Comparison of ENCODE assay signal across 13 mouse cellular contexts in genomic region chr19:53780752-53781602, GRCm38 (mm10).
DNase-seq lines count a peak whose midpoint lies in the region; ATAC-seq and TF ChIP-seq lines count a peak whose summit lies in the region.
"Had no signal": no experiment of that assay in that cellular context is flagged by ENCODE, and none has a peak within 500 bp of the region (broad histone marks: within the 10 kb centered on the region; RNA-seq: fewer than 3 reads in every experiment).

No protein-coding gene starts in this region.

- peaks cover 7% of the 10 kb centered on the region; the same call in 1 of the 2 replicates for H3K4me1 ChIP-seq in brown adipose tissue, adult 24 weeks (ENCODE audit: control insufficient read depth, insufficient read depth, insufficient read length, low read length)
- peaks cover 5% of the 10 kb centered on the region; the same call in 1 of the 2 replicates for H3K4me1 ChIP-seq in lung, embryonic 16.5 days (replicated peaks; ENCODE audit: control insufficient read depth, insufficient read depth, low read length)
- H3K4me1 ChIP-seq in hindbrain, postnatal 0 days (ENCODE audit: insufficient read depth, low read length): no peaks in the 10 kb centered on the region

- WGBS in lung, embryonic 16.5 days: 22% methylated on average over 9 of the region's 9 CpGs
- WGBS in hindbrain, postnatal 0 days: 79% methylated on average over 9 of the region's 9 CpGs

- no peak overlapping the region for H3K4me3 ChIP-seq in brown adipose tissue, adult 24 weeks (ENCODE audit: insufficient read depth, low read depth, low read length)
- H3K4me3 ChIP-seq in lung, embryonic 16.5 days (ENCODE audit: low read length): no peak overlapping the region
- no peak overlapping the region for H3K4me3 ChIP-seq in hindbrain, postnatal 0 days (ENCODE audit: low read length)

- peak; percentile 92 for DNase-seq in heart, adult 11 months
- DNase-seq in heart, adult 9 months (ENCODE audit: low spot score in 2 of 2): no peak
- peak; percentile 79 for DNase-seq in NIH3T3 (ENCODE audit: low read depth)
- DNase-seq in cerebellum, adult 8-10 months: no peak
- no peak for DNase-seq in hindbrain, postnatal 0 days (ENCODE audit: low spot score)
- no peak for DNase-seq in frontal cortex, postnatal 14 days (ENCODE audit: low spot score in 2 of 2)
- DNase-seq: kidney, adult 9 months; left cerebral cortex, postnatal 4 days; right cerebral cortex, postnatal 4 days; thymus, postnatal 25 days had no signal

- H3K9me3 ChIP-seq in lung, embryonic 16.5 days (ENCODE audit: control insufficient read depth, low read length): no peaks in the 10 kb centered on the region
- no peaks in the 10 kb centered on the region for H3K9me3 ChIP-seq in hindbrain, postnatal 0 days (ENCODE audit: low read length)
- H3K9me3 ChIP-seq: G1E had no signal

- TF ChIP-seq CTCF in hindbrain, postnatal 0 days (IDR thresholded peaks at IDR 0.05; ENCODE audit: low read depth): no peak

- peak overlapping the region; percentile 28 for H3K27ac ChIP-seq in brown adipose tissue, adult 24 weeks (replicated peaks; ENCODE audit: low read depth, low read length)
- peak overlapping the region; percentile 67 for H3K27ac ChIP-seq in lung, embryonic 16.5 days (ENCODE audit: low read length)
- no peak overlapping the region for H3K27ac ChIP-seq in hindbrain, postnatal 0 days

- ATAC-seq in lung, embryonic 16.5 days (ENCODE audit: low read depth): peak; percentile 90
- no peak for ATAC-seq in hindbrain, postnatal 0 days

- no peaks in the 10 kb centered on the region for H3K36me3 ChIP-seq in lung, embryonic 16.5 days (ENCODE audit: control insufficient read depth, insufficient read depth, low read length)
- H3K36me3 ChIP-seq in hindbrain, postnatal 0 days (ENCODE audit: insufficient read depth, low read length): no peaks in the 10 kb centered on the region
- H3K36me3 ChIP-seq: G1E had no signal

- H3K27me3 ChIP-seq in lung, embryonic 16.5 days (ENCODE audit: control insufficient read depth, insufficient read depth, low read depth, low read length): no peaks in the 10 kb centered on the region
- no peaks in the 10 kb centered on the region for H3K27me3 ChIP-seq in hindbrain, postnatal 0 days (ENCODE audit: insufficient read depth, low read length)

- no peak overlapping the region for H3K9ac ChIP-seq in lung, embryonic 16.5 days (ENCODE audit: low read length)
- no peak overlapping the region for H3K9ac ChIP-seq in hindbrain, postnatal 0 days (replicated peaks; ENCODE audit: low read length)

- no peak overlapping the region for H3K4me2 ChIP-seq in lung, embryonic 16.5 days (ENCODE audit: low read depth, low read length)
- no peak overlapping the region for H3K4me2 ChIP-seq in hindbrain, postnatal 0 days (ENCODE audit: low read depth, low read length)

Comparison
In these comparisons a context has a peak if more than half of its experiments do, and no peak if none do; other contexts are left out.
1. DNase-seq: peak in heart, adult 11 months (single experiment) and NIH3T3 (single experiment); none in heart, adult 9 months (0 of 2), cerebellum, adult 8-10 months (single experiment), hindbrain, postnatal 0 days (single experiment) and frontal cortex, postnatal 14 days (0 of 2).